Mouse (Mus musculus) midbrain, postnatal 0 days (tissue): ENCODE data around the gene Ssh2. TPM values are rescaled to one million over a fixed set of nuclear protein-coding genes. Genes with fewer than 3 reads are reported as not detected.
"Not testable (repeated sequence)": the region's sequence is repeated elsewhere in the genome, so short reads cannot be mapped to it uniquely, and the experiment has no call there.

ENCODE experiments used
- ATAC-seq: fragments of 200-750 bp; cut with Nextera tagmentation; 2 replicates; pipeline ENCODE4 v1.8.0; 2017; ENCODE audit warnings: moderate number of reproducible peaks, mild to moderate bottlenecking, moderate TSS enrichment, moderate library complexity; ENCODE audit not compliant: low FRiP score
- DNase-seq: peaks from one replicate; pipeline ENCODE4 v3.0.0-alpha.2; 2015; ENCODE audit warnings: low spot score
- H3K27ac ChIP-seq: fragments of 300-500 bp; sonication (generic); 2 replicates; pipeline ENCODE4 v1.5.1; 2014; ENCODE audit warnings: low read depth, mild to moderate bottlenecking, low read length, mixed read lengths
- H3K27me3 ChIP-seq: fragments of 300-500 bp; sonication (generic); 2 replicates; pipeline ENCODE4 v1.6.1; 2014; ENCODE audit warnings: low read length, control low read depth, mixed read lengths; ENCODE audit not compliant: insufficient read depth
- H3K36me3 ChIP-seq: fragments of 300-500 bp; sonication (generic); 2 replicates; pipeline ENCODE4 v1.6.1; 2014; ENCODE audit warnings: low read length, control low read depth, mixed read lengths; ENCODE audit not compliant: insufficient read depth
- H3K4me1 ChIP-seq: fragments of 300-500 bp; sonication (generic); 2 replicates; pipeline ENCODE4 v1.6.1; 2014; ENCODE audit warnings: mild to moderate bottlenecking, control low read depth, antibody characterized with exemption, low read length, mixed read lengths; ENCODE audit not compliant: insufficient read depth
- H3K4me2 ChIP-seq: fragments of 300-500 bp; sonication (generic); 2 replicates; pipeline ENCODE4 v1.6.1; 2014; ENCODE audit warnings: low read depth, mild to moderate bottlenecking, low read length, mixed read lengths; ENCODE audit not compliant: poor library complexity, severe bottlenecking
- H3K4me3 ChIP-seq: fragments of 300-500 bp; sonication (generic); 2 replicates; pipeline ENCODE4 v1.5.1; 2014; ENCODE audit warnings: low read depth, mild to moderate bottlenecking, low read length, moderate library complexity
- H3K9ac ChIP-seq: fragments of 300-500 bp; sonication (generic); replicated peaks from 2 replicates; pipeline ENCODE4 v1.6.1; 2014; ENCODE audit warnings: mild to moderate bottlenecking, low read length, moderate library complexity, mixed read lengths; ENCODE audit not compliant: poor library complexity, severe bottlenecking
- H3K9me3 ChIP-seq: fragments of 300-500 bp; sonication (generic); 2 replicates; pipeline ENCODE4 v1.6.1; 2016; ENCODE audit warnings: low read length, control low read depth
- CTCF ChIP-seq: IDR thresholded peaks from 2 replicates; pipeline ENCODE4 v1.5.1; 2016; ENCODE audit warnings: antibody characterized with exemption, mild to moderate bottlenecking
- WGBS: fragments of 180-500 bp; shearing (Covaris S2); extraction: QIAGEN DNeasy Blood & Tissue Kit; methylation state at CpG from one replicate; pipeline ENCODE4 v1.1.7; 2014; 5-methylcytosine and 5-hydroxymethylcytosine counted together
- polyA plus RNA-seq: library from polyadenylated mRNA; unstranded; fragments of >200 nt; fragmentation: Nextera tagmentation; extraction: Ambion mirVana; gene quantifications from 2 replicates; pipeline ENCODE4 v1.2.1, GENCODE M21; 2015
- total RNA-seq: library from RNA; depleted of rRNA; stranded (reverse); fragments of >200 nt; gene quantifications from 2 replicates; pipeline ENCODE4 v1.2.3, GENCODE M21; 2014

The Ssh2 gene
- total and polyA plus RNA-seq, 2 experiments from 2014 or later = 14.5 to 43.2 TPM

DNA sequence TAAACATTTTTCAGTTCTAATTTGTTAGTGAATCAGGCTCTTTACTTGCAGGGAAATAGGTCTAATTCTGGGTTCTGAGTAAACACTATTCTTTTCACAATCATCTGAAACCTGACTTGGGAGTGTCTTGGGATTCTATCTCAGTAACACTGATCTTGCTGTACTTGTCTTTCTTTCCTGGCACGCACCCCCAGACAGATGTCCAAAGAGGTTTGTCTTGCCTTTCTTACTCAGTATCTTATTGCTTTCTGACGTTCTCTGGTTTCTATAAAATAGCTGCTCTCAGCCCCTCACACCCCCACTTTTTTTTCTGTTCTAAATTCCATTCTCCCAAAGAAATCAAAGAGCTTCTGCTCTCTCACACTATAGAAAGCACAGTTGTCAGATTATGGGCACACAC, 51.3 kb downstream of the Ssh2 start:
- H3K9me3 ChIP-seq = no peaks in the 10 kb centered on the region
- H3K27ac ChIP-seq = no peak overlapping the region
- no peak for DNase-seq
- no peak overlapping the region for H3K4me3 ChIP-seq
- H3K27me3 ChIP-seq = no peaks in the 10 kb centered on the region
- no peak for TF ChIP-seq CTCF
- H3K36me3 ChIP-seq = no peaks in the 10 kb centered on the region
- ATAC-seq = no peak
- WGBS = 81% methylated on average over 2 of the region's 2 CpGs
- H3K4me1 ChIP-seq = no peaks in the 10 kb centered on the region
- no peak overlapping the region for H3K4me2 ChIP-seq
- no peak overlapping the region for H3K9ac ChIP-seq

DNA sequence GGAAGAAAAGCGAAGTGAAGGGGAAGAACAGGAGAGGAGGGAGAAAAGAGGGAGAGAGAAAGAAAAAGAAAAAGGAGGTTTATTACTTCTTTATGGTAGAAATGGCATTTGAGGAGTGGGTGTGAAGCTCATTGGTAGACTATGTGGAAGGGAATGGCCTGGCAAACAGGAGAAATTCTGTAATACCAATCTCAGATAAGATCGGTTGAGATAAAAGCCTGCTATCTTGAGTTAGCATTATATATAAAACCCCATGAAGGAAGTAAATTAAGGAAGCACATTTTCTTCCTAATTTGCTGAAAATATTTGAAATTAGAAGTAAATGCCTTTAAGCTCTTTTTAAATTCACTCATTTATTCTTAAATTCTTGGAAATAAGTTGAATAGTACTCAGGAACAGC, 59.9 kb downstream of the Ssh2 start:
- H3K36me3 ChIP-seq = no peaks in the 10 kb centered on the region
- no peak overlapping the region for H3K4me3 ChIP-seq
- WGBS = 87% methylated on average over 2 of the region's 2 CpGs
- no peak for TF ChIP-seq CTCF
- H3K9ac ChIP-seq = no peak overlapping the region
- no peak overlapping the region for H3K27ac ChIP-seq
- H3K9me3 ChIP-seq = no peaks in the 10 kb centered on the region
- H3K4me2 ChIP-seq = no peak overlapping the region
- ATAC-seq = no peak
- no peaks in the 10 kb centered on the region for H3K27me3 ChIP-seq
- H3K4me1 ChIP-seq = no peaks in the 10 kb centered on the region
- DNase-seq = no peak

DNA sequence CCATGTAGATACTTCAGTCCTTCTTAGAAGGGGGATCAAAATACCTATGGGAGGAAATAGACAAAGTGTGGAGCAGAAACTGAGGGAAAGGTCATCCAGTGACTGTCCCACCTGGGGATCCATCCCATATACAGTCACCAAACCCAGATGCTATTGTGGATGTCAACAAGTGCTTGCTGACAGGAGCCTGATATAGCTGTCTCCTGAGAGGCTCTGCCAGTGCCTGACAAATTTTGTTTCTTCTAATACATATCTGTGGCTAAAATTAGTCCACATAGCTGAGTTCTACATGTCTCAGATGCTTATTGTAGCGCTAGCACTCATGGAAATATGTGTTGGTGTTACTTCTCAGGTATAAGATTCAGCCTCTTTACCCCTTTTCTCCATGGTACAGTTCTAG, 62.5 kb downstream of the Ssh2 start:
- not testable (repeated sequence) for H3K9me3 ChIP-seq, DNase-seq, H3K27ac ChIP-seq, H3K36me3 ChIP-seq, H3K4me1 ChIP-seq, H3K27me3 ChIP-seq, H3K9ac ChIP-seq, H3K4me2 ChIP-seq, ATAC-seq, H3K4me3 ChIP-seq
- whole genome bisulfite sequencing = 91% methylated on average over 1 of the region's 1 CpGs

DNA sequence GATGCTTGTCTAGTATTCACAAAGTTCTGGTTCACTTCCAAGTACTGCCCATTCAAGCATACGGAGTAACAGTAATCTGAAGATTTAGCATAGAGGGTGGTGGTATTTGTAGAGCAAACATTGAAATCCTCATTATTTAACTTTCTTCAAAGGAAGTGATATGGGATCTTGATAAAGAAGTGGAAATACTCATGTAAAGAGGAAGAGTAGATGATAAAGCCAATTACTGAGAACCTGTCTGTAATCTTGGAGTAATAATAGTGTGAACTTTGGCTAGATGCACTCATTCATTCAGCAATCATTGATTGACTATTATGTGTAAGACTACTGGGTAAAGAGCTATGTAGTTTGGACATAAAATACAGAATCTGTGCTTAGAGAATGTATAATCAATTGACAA, 64.1 kb downstream of the Ssh2 start:
- H3K27ac ChIP-seq = no peak overlapping the region

DNA sequence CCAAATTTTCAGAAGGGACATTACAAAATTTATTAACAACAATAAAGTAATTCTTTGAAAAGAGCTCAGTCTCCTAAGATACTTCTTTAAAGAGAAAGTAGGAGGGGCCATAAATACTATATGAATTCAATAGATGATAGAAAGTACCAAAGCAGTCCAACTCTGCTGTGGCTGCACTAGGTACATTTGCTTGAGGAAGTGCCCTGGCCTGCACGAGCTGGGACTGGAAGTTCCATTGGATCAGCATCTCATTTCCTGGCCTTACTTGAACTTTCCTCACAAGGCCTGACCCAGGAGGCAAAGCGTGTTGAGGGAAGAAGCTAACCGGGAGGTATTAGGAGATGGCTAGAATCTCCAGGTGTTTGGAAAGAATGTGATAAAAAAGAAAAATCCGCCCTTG, 75.4 kb downstream of the Ssh2 start:
- DNase-seq (no peak), ATAC-seq (no peak)
- Histone ChIP-seq H3K27me3 (no peaks in the 10 kb centered on the region), H3K9ac (no peak overlapping the region), H3K4me3 (no peak overlapping the region), H3K27ac (no peak overlapping the region), H3K9me3 (no peaks in the 10 kb centered on the region), H3K36me3 (no peaks in the 10 kb centered on the region), H3K4me2 (no peak overlapping the region), H3K4me1 (no peaks in the 10 kb centered on the region)
- 81% methylated on average over 4 of the region's 4 CpGs for WGBS
- no peak for TF ChIP-seq CTCF

More for the DNA sequence above, 64.1 kb downstream of the Ssh2 start:
- Histone ChIP-seq H3K9ac (no peak overlapping the region), H3K9me3 (no peaks in the 10 kb centered on the region), H3K36me3 (no peaks in the 10 kb centered on the region), H3K4me3 (no peak overlapping the region), H3K4me2 (no peak overlapping the region), H3K4me1 (no peaks in the 10 kb centered on the region), H3K27me3 (no peaks in the 10 kb centered on the region)
- ATAC-seq = no peak
- 75% methylated on average over 1 of the region's 1 CpGs for WGBS
- no peak for TF ChIP-seq CTCF
- no peak for DNase-seq

DNA sequence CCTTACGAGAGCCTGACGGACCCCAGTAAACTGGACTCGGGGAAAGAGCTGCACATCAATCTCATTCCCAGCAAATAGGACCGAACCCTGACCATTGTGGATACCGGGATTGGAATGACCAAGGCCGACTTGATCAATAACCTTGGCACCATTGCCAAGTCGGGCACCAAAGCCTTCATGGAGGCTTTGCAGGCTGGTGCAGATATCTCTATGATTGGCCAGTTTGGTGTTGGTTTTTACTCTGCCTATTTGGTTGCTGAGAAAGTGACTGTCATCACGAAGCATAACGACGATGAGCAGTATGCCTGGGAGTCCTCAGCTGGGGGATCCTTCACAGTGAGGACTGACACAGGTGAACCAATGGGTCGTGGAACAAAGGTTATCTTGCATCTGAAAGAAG, 77.6 kb downstream of the Ssh2 start:
- WGBS = 94% methylated on average over 7 of the region's 11 CpGs
- not testable (repeated sequence) for H3K36me3 ChIP-seq, H3K4me2 ChIP-seq, H3K4me3 ChIP-seq, ATAC-seq, H3K27ac ChIP-seq, H3K9me3 ChIP-seq, H3K4me1 ChIP-seq, DNase-seq, H3K27me3 ChIP-seq, H3K9ac ChIP-seq

DNA sequence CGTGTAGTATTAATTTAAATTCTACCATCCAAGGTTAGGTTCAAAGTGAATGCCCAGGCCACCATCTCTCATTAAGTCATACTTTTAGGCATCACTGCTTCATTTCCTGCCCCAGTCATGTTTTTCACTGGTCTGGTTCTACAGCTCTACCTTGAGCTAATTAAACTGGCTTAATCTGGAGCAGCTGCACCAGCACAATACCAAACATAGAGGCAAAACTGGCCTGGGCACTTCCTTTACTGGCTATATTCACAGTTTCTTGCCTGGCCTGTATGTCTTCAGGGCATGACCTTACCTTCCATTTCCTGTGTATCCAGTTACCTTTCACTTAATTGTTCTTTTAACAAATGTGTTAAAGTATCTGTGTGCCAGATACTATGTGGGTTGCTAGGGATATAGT, 81.2 kb downstream of the Ssh2 start:
- Histone ChIP-seq H3K9ac (no peak overlapping the region), H3K27me3 (no peaks in the 10 kb centered on the region), H3K9me3 (no peaks in the 10 kb centered on the region), H3K36me3 (no peaks in the 10 kb centered on the region), H3K4me1 (no peaks in the 10 kb centered on the region), H3K4me3 (no peak overlapping the region), H3K4me2 (no peak overlapping the region), H3K27ac (no peak overlapping the region)
- no peak for DNase-seq
- no peak for TF ChIP-seq CTCF
- WGBS = 66% methylated on average over 1 of the region's 1 CpGs
- ATAC-seq = no peak
